Mouse (Mus musculus): ENCODE results near the gene Ccdc85c. TPM values are rescaled to one million over a fixed set of nuclear protein-coding genes. Genes with fewer than 3 reads are reported as not detected.

Ccdc85c gene
- polyA plus RNA-seq, 2 experiments: 1.8 TPM

- no peak overlapping the region for H3K27ac ChIP-seq
- ATAC-seq (ENCODE audit: insufficient read depth): no peak
- no peaks in the 10 kb centered on the region for H3K4me1 ChIP-seq (replicated peaks; ENCODE audit: control insufficient read depth in 2 of 2, insufficient read depth in 2 of 2, low read length in 1 of 2)
- no peaks in the 10 kb centered on the region for H3K36me3 ChIP-seq (replicated peaks; ENCODE audit: control insufficient read depth, insufficient read depth, low read depth)
- no peak overlapping the region for H3K4me2 ChIP-seq (ENCODE audit: low read depth)
- WGBS (ENCODE audit: insufficient replicate concordance): 53% methylated on average over 7 of the region's 7 CpGs
- no peak for TF ChIP-seq EP300 (IDR thresholded peaks at IDR 0.05; ENCODE audit: low read depth)
- no peak for TF ChIP-seq CTCF (IDR thresholded peaks at IDR 0.05; ENCODE audit: low read depth)
- no peak overlapping the region for H3K4me3 ChIP-seq (ENCODE audit: insufficient read depth in 1 of 2, low read depth in 2 of 2, low read length in 2 of 2)
- no peak for DNase-seq (ENCODE audit: low read depth in 3 of 3, low spot score in 3 of 3)
- no peaks in the 10 kb centered on the region for H3K9me3 ChIP-seq (ENCODE audit: control insufficient read depth, low read length)
- no peaks in the 10 kb centered on the region for H3K27me3 ChIP-seq (ENCODE audit: control insufficient read depth, insufficient read depth, low read length)
- no peak overlapping the region for H3K9ac ChIP-seq (replicated peaks)
Observed at GRCm38 (mm10) chr12:108225781-108226180, 49.4 kb downstream of the Ccdc85c start.

- no peak overlapping the region for H3K4me2 ChIP-seq (ENCODE audit: low read depth)
- no peaks in the 10 kb centered on the region for H3K9me3 ChIP-seq (ENCODE audit: control insufficient read depth, low read length)
- ATAC-seq (ENCODE audit: insufficient read depth) (no peak), DNase-seq (ENCODE audit: low read depth in 3 of 3, low spot score in 3 of 3) (no peak)
- WGBS (ENCODE audit: insufficient replicate concordance): 60% methylated on average over 8 of the region's 8 CpGs
- no peaks in the 10 kb centered on the region for H3K36me3 ChIP-seq (replicated peaks; ENCODE audit: control insufficient read depth, insufficient read depth, low read depth)
- no peak overlapping the region for H3K27ac ChIP-seq
- H3K4me3 ChIP-seq (ENCODE audit: insufficient read depth in 1 of 2, low read depth in 2 of 2, low read length in 2 of 2): no peak overlapping the region
- H3K27me3 ChIP-seq (ENCODE audit: control insufficient read depth, insufficient read depth, low read length): no peaks in the 10 kb centered on the region
- H3K4me1 ChIP-seq (replicated peaks; ENCODE audit: control insufficient read depth in 2 of 2, insufficient read depth in 2 of 2, low read length in 1 of 2): no peaks in the 10 kb centered on the region
- TF ChIP-seq CTCF (IDR thresholded peaks at IDR 0.05; ENCODE audit: low read depth) (no peak), EP300 (IDR thresholded peaks at IDR 0.05; ENCODE audit: low read depth) (no peak)
- H3K9ac ChIP-seq (replicated peaks): no peak overlapping the region
Observed at GRCm38 (mm10) chr12:108223357-108223756, 51.9 kb downstream of the Ccdc85c start.

- H3K4me1 ChIP-seq (replicated peaks; ENCODE audit: control insufficient read depth in 2 of 2, insufficient read depth in 2 of 2, low read length in 1 of 2): no peaks in the 10 kb centered on the region
- no peak for ATAC-seq (ENCODE audit: insufficient read depth)
- no peak overlapping the region for H3K4me2 ChIP-seq (ENCODE audit: low read depth)
- no peaks in the 10 kb centered on the region for H3K9me3 ChIP-seq (ENCODE audit: control insufficient read depth, low read length)
- no peaks in the 10 kb centered on the region for H3K27me3 ChIP-seq (ENCODE audit: control insufficient read depth, insufficient read depth, low read length)
- DNase-seq (ENCODE audit: low read depth in 3 of 3, low spot score in 3 of 3): no peak
- no peak overlapping the region for H3K27ac ChIP-seq
- no peaks in the 10 kb centered on the region for H3K36me3 ChIP-seq (replicated peaks; ENCODE audit: control insufficient read depth, insufficient read depth, low read depth)
- no peak overlapping the region for H3K4me3 ChIP-seq (ENCODE audit: insufficient read depth in 1 of 2, low read depth in 2 of 2, low read length in 2 of 2)
- TF ChIP-seq EP300 (IDR thresholded peaks at IDR 0.05; ENCODE audit: low read depth) (no peak), CTCF (IDR thresholded peaks at IDR 0.05; ENCODE audit: low read depth) (no peak)
- no peak overlapping the region for H3K9ac ChIP-seq (replicated peaks)
- WGBS (ENCODE audit: insufficient replicate concordance): 72% methylated on average over 7 of the region's 7 CpGs
Observed at GRCm38 (mm10) chr12:108221712-108222111, 53.5 kb downstream of the Ccdc85c start.

GRCm38 (mm10) chr12:108221206-108221605, 54.0 kb downstream of the Ccdc85c start:
- Histone ChIP-seq H3K27me3 (ENCODE audit: control insufficient read depth, insufficient read depth, low read length) (no peaks in the 10 kb centered on the region), H3K9me3 (ENCODE audit: control insufficient read depth, low read length) (no peaks in the 10 kb centered on the region), H3K9ac (replicated peaks) (no peak overlapping the region), H3K4me2 (ENCODE audit: low read depth) (no peak overlapping the region), H3K36me3 (replicated peaks; ENCODE audit: control insufficient read depth, insufficient read depth, low read depth) (no peaks in the 10 kb centered on the region), H3K27ac (no peak overlapping the region), H3K4me3 (ENCODE audit: insufficient read depth in 1 of 2, low read depth in 2 of 2, low read length in 2 of 2) (no peak overlapping the region), H3K4me1 (replicated peaks; ENCODE audit: control insufficient read depth in 2 of 2, insufficient read depth in 2 of 2, low read length in 1 of 2) (no peaks in the 10 kb centered on the region)
- 53% methylated on average over 10 of the region's 10 CpGs for WGBS (ENCODE audit: insufficient replicate concordance)
- DNase-seq (ENCODE audit: low read depth in 3 of 3, low spot score in 3 of 3) (no peak), ATAC-seq (ENCODE audit: insufficient read depth) (0 out of 2 replicates have a peak, but pooled peaks have one; percentile 17)
- peak; percentile 40 for TF ChIP-seq CTCF (IDR thresholded peaks at IDR 0.05; ENCODE audit: low read depth)
- no peak for TF ChIP-seq EP300 (IDR thresholded peaks at IDR 0.05; ENCODE audit: low read depth)

- Histone ChIP-seq H3K4me2 (ENCODE audit: low read depth) (no peak overlapping the region), H3K4me1 (replicated peaks; ENCODE audit: control insufficient read depth in 2 of 2, insufficient read depth in 2 of 2, low read length in 1 of 2) (no peaks in the 10 kb centered on the region), H3K36me3 (replicated peaks; ENCODE audit: control insufficient read depth, insufficient read depth, low read depth) (no peaks in the 10 kb centered on the region), H3K9ac (replicated peaks) (no peak overlapping the region), H3K4me3 (ENCODE audit: insufficient read depth in 1 of 2, low read depth in 2 of 2, low read length in 2 of 2) (no peak overlapping the region), H3K27me3 (ENCODE audit: control insufficient read depth, insufficient read depth, low read length) (no peaks in the 10 kb centered on the region), H3K9me3 (ENCODE audit: control insufficient read depth, low read length) (no peaks in the 10 kb centered on the region), H3K27ac (no peak overlapping the region)
- DNase-seq (ENCODE audit: low read depth in 3 of 3, low spot score in 3 of 3) (no peak), ATAC-seq (ENCODE audit: insufficient read depth) (no peak)
- TF ChIP-seq CTCF (IDR thresholded peaks at IDR 0.05; ENCODE audit: low read depth) (no peak), EP300 (IDR thresholded peaks at IDR 0.05; ENCODE audit: low read depth) (no peak)
- 72% methylated on average over 12 of the region's 12 CpGs for WGBS (ENCODE audit: insufficient replicate concordance)
Observed at GRCm38 (mm10) chr12:108220621-108221020, 54.6 kb downstream of the Ccdc85c start.
